In genomic region chr5:135454256-135454655, GRCm38 (mm10) we compare ENCODE assay signal across 12 mouse cellular contexts. TPM values are rescaled to one million over a fixed set of nuclear protein-coding genes. Genes with fewer than 3 reads are reported as not detected.
DNase-seq lines count a peak whose midpoint lies in the region; ATAC-seq and TF ChIP-seq lines count a peak whose summit lies in the region.
"Had no signal": no experiment of that assay in that cellular context is flagged by ENCODE, and none has a peak within 500 bp of the region (broad histone marks: within the 10 kb centered on the region; RNA-seq: fewer than 3 reads in every experiment).

No protein-coding gene starts in this region.

- peak; percentile 18; the same call in 1 of the 2 replicates for TF ChIP-seq CTCF in kidney, adult 2 months (conservative IDR thresholded peaks at IDR 0.05; ENCODE audit: insufficient read depth, insufficient read length, low read depth, low read length)
- peak; percentile 19 for TF ChIP-seq CTCF in lung, postnatal 0 days (IDR thresholded peaks at IDR 0.05)
- TF ChIP-seq CTCF in lung, adult 2 months (IDR thresholded peaks at IDR 0.05; ENCODE audit: insufficient read depth, low read length) = no peak

- H3K4me3 ChIP-seq in kidney, adult 2 months (ENCODE audit: insufficient read depth, low read depth, low read length) = no peak overlapping the region
- H3K4me3 ChIP-seq in kidney, embryonic 15.5 days (replicated peaks) = no peak overlapping the region
- no peak overlapping the region for H3K4me3 ChIP-seq in lung, postnatal 0 days (ENCODE audit: low read depth, low read length)
- H3K4me3 ChIP-seq in lung, adult 2 months (replicated peaks; ENCODE audit: extremely low read depth, low read depth, low read length) = no peak overlapping the region
- H3K4me3 ChIP-seq: limb, embryonic 12.5 days; neural tube, embryonic 15.5 days had no signal

- H3K27ac ChIP-seq in kidney, adult 2 months (ENCODE audit: insufficient read depth, low read depth, low read length) = no peak overlapping the region
- no peak overlapping the region for H3K27ac ChIP-seq in kidney, embryonic 15.5 days
- no peak overlapping the region for H3K27ac ChIP-seq in lung, postnatal 0 days (ENCODE audit: low read length)
- H3K27ac ChIP-seq: limb, embryonic 12.5 days; neural tube, embryonic 15.5 days had no signal

- TF ChIP-seq EP300 in lung, postnatal 0 days (IDR thresholded peaks at IDR 0.05) = no peak

- no peaks in the 10 kb centered on the region for H3K4me1 ChIP-seq in kidney, adult 2 months (ENCODE audit: control insufficient read depth, insufficient read depth, low read length)
- peaks cover 5% of the 10 kb centered on the region; the same call in 1 of the 2 replicates for H3K4me1 ChIP-seq in kidney, embryonic 15.5 days
- no peaks in the 10 kb centered on the region for H3K4me1 ChIP-seq in lung, postnatal 0 days (ENCODE audit: insufficient read depth, low read depth, low read length)
- H3K4me1 ChIP-seq in lung, adult 2 months (ENCODE audit: control insufficient read depth, insufficient read depth, low read length) = no peaks in the 10 kb centered on the region
- H3K4me1 ChIP-seq: limb, embryonic 12.5 days had no signal

- TF ChIP-seq POLR2A in kidney, adult 2 months (IDR thresholded peaks at IDR 0.05; ENCODE audit: low read depth, low read length) = no peak
- no peak for TF ChIP-seq POLR2A in lung, adult 2 months (IDR thresholded peaks at IDR 0.05; ENCODE audit: borderline replicate concordance, extremely low read depth, low read depth, low read length)

- ATAC-seq in kidney, embryonic 15.5 days (replicated peaks; ENCODE audit: low FRiP score) = no peak
- ATAC-seq in lung, postnatal 0 days = no peak
- ATAC-seq in granulocyte monocyte progenitor cell, adult 5-6 weeks (replicated peaks; ENCODE audit: poor library complexity, severe bottlenecking) = no peak

- no peak for DNase-seq in kidney, adult 2 months
- DNase-seq in lung, postnatal 0 days (ENCODE audit: low spot score) = no peak
- DNase-seq in lung, adult 2 months = no peak
- DNase-seq in ES-CJ7 (ENCODE audit: low read depth, low spot score) = peak; percentile 62
- peak; percentile 17 for DNase-seq in induced T-regulatory cell, adult 2 months (ENCODE audit: low read depth)
- DNase-seq in right cerebral cortex, adult 18-20 months = no peak
- DNase-seq: cerebellum, postnatal 25 days; kidney, adult 11 months had no signal

- no peak overlapping the region for H3K9ac ChIP-seq in kidney, embryonic 15.5 days
- no peak overlapping the region for H3K9ac ChIP-seq in lung, postnatal 0 days (replicated peaks; ENCODE audit: low read depth)
- H3K9ac ChIP-seq: limb, embryonic 12.5 days; neural tube, embryonic 15.5 days had no signal

- no peak overlapping the region for H3K4me2 ChIP-seq in kidney, embryonic 15.5 days
- no peak overlapping the region for H3K4me2 ChIP-seq in lung, postnatal 0 days (replicated peaks; ENCODE audit: low read depth, low read length)
- H3K4me2 ChIP-seq: limb, embryonic 12.5 days; neural tube, embryonic 15.5 days had no signal

- 100% methylated on average over 2 of the region's 2 CpGs for WGBS in kidney, adult 2 months
- whole genome bisulfite sequencing in kidney, embryonic 15.5 days = 96% methylated on average over 2 of the region's 2 CpGs
- WGBS in lung, postnatal 0 days = 98% methylated on average over 2 of the region's 2 CpGs
- WGBS in lung, adult 2 months = 98% methylated on average over 2 of the region's 2 CpGs

- H3K9me3 ChIP-seq in kidney, embryonic 15.5 days (replicated peaks) = 0 out of 2 replicates have a peak, but pooled peaks cover 3% of the 10 kb centered on the region
- no peaks in the 10 kb centered on the region for H3K9me3 ChIP-seq in lung, postnatal 0 days (ENCODE audit: low read length)
- H3K9me3 ChIP-seq: neural tube, embryonic 15.5 days had no signal

- H3K27me3 ChIP-seq in kidney, adult 2 months (replicated peaks; ENCODE audit: control insufficient read depth, insufficient read depth, low read length) = no peaks in the 10 kb centered on the region
- no peaks in the 10 kb centered on the region for H3K27me3 ChIP-seq in kidney, embryonic 15.5 days
- no peaks in the 10 kb centered on the region for H3K27me3 ChIP-seq in lung, postnatal 0 days (replicated peaks; ENCODE audit: insufficient read depth, low read length)
- H3K27me3 ChIP-seq: limb, embryonic 12.5 days; neural tube, embryonic 15.5 days had no signal

- no peaks in the 10 kb centered on the region for H3K36me3 ChIP-seq in kidney, adult 2 months (ENCODE audit: control insufficient read depth, insufficient read depth, low read length)
- peaks cover 90% of the 10 kb centered on the region for H3K36me3 ChIP-seq in kidney, embryonic 15.5 days
- 0 out of 2 replicates have a peak, but pooled peaks cover 4% of the 10 kb centered on the region for H3K36me3 ChIP-seq in lung, postnatal 0 days (ENCODE audit: insufficient read depth, low read length)

RNA-seq across cellular contexts. Expression of gene Pom121, which starts 59.9 kb away (rescaled TPM):
- 10.1 and 12.6 TPM in 2 replicates for polyA plus RNA-seq in kidney, adult 2 months (2012; rRNA removed)
- polyA plus RNA-seq in kidney, embryonic 15.5 days (2015; fragmentation: Nextera tagmentation; extraction: Ambion mirVana) = 14.0 and 14.7 TPM in 2 replicates
- 3.9 and 4.7 TPM in 2 replicates for polyA plus RNA-seq in lung, postnatal 0 days (2015; fragmentation: Nextera tagmentation; extraction: Ambion mirVana)
- 18.1 and 19.0 TPM in 2 replicates for polyA plus RNA-seq in lung, adult 2 months (2012; rRNA removed)
- total RNA-seq in granulocyte monocyte progenitor cell, adult 5-6 weeks (2014; fragmentation: Nextera tagmentation) = 56.9 and 69.3 TPM in 2 replicates
- total RNA-seq in granulocyte monocyte progenitor cell, adult 5-6 weeks (2017) = 7.2 and 8.8 TPM in 2 replicates

Comparison
In these comparisons a context has a peak if more than half of its experiments do, and no peak if none do; other contexts are left out.
1. DNase-seq: peak in ES-CJ7 (single experiment) and induced T-regulatory cell, adult 2 months (single experiment); none in kidney, adult 2 months (single experiment), lung, postnatal 0 days (single experiment), lung, adult 2 months (single experiment) and right cerebral cortex, adult 18-20 months (single experiment).